In genomic region chr3:135573051-135573450, GRCm38 (mm10) we compare ENCODE assay signal across 15 mouse cellular contexts.
DNase-seq lines count a peak whose midpoint lies in the region; ATAC-seq and TF ChIP-seq lines count a peak whose summit lies in the region.
"Had no signal": no experiment of that assay in that cellular context is flagged by ENCODE, and none has a peak within 500 bp of the region (broad histone marks: within the 10 kb centered on the region; RNA-seq: fewer than 3 reads in every experiment).

No protein-coding gene starts in this region.

- TF ChIP-seq EP300 in heart, postnatal 0 days (IDR thresholded peaks at IDR 0.05; ENCODE audit: low read depth), result no peak

- H3K36me3 ChIP-seq in heart, postnatal 0 days (replicated peaks; ENCODE audit: control insufficient read depth, insufficient read depth, low read length), result peaks cover 14% of the 10 kb centered on the region

- no peak overlapping the region for H3K4me2 ChIP-seq in heart, postnatal 0 days (ENCODE audit: low read depth, low read length)
- H3K4me2 ChIP-seq: kidney, embryonic 15.5 days had no signal

- peaks cover 16% of the 10 kb centered on the region; the same call in 1 of the 2 replicates for H3K4me1 ChIP-seq in heart, postnatal 0 days (ENCODE audit: control insufficient read depth, insufficient read depth)

- no peak overlapping the region for H3K4me3 ChIP-seq in heart, postnatal 0 days (ENCODE audit: low read depth, low read length)
- H3K4me3 ChIP-seq: kidney, embryonic 15.5 days had no signal

- no peak overlapping the region for H3K9ac ChIP-seq in heart, postnatal 0 days (replicated peaks; ENCODE audit: low read depth, low read length)
- H3K9ac ChIP-seq: kidney, embryonic 15.5 days; liver, embryonic 14.5 days had no signal

- peak; percentile 53 to 74 for DNase-seq in heart, adult 18-20 months
- no peak for DNase-seq in heart, postnatal 4 days
- peak; percentile 25 for DNase-seq in kidney, postnatal 14 days
- no peak for DNase-seq in kidney, postnatal 4 days
- DNase-seq in heart, postnatal 0 days (ENCODE audit: low spot score), result no peak
- peak; percentile 49 for DNase-seq in skeletal muscle tissue, adult 2 months (ENCODE audit: low read depth, low spot score)
- no peak for DNase-seq in neural tube, embryonic 10.5 days (ENCODE audit: extremely low spot score, low spot score)
- DNase-seq in cerebellum, adult 18-20 months, result no peak
- DNase-seq: adrenal gland, adult 8-10 months; cerebellum, adult 8-10 months; embryo, embryonic 11 days; gastrocnemius, postnatal 14 days; thymus, postnatal 14 days had no signal

- no peaks in the 10 kb centered on the region for H3K9me3 ChIP-seq in heart, postnatal 0 days (replicated peaks; ENCODE audit: control insufficient read depth, low read length)
- H3K9me3 ChIP-seq: kidney, embryonic 15.5 days had no signal

- TF ChIP-seq CTCF in heart, postnatal 0 days (IDR thresholded peaks at IDR 0.05; ENCODE audit: low read depth), result no peak

- peak; percentile 33; the same call in 1 of the 2 replicates for ATAC-seq in heart, postnatal 0 days (ENCODE audit: insufficient read depth, low read depth)

- 52% methylated on average over 6 of the region's 6 CpGs for WGBS in heart, postnatal 0 days

- H3K27ac ChIP-seq in heart, postnatal 0 days (ENCODE audit: low read depth), result peak overlapping the region; percentile 48; the same call in 1 of the 2 replicates
- H3K27ac ChIP-seq: kidney, embryonic 15.5 days; liver, embryonic 14.5 days had no signal

- no peaks in the 10 kb centered on the region for H3K27me3 ChIP-seq in heart, postnatal 0 days (ENCODE audit: control insufficient read depth, insufficient read depth, low read length)
- H3K27me3 ChIP-seq: kidney, embryonic 15.5 days had no signal

Comparison
In these comparisons a context has a peak if more than half of its experiments do, and no peak if none do; other contexts are left out.
1. DNase-seq: peak in heart, adult 18-20 months (2 of 2), kidney, postnatal 14 days (single experiment) and skeletal muscle tissue, adult 2 months (single experiment); none in heart, postnatal 4 days (single experiment), kidney, postnatal 4 days (0 of 2), heart, postnatal 0 days (single experiment), neural tube, embryonic 10.5 days (single experiment) and cerebellum, adult 18-20 months (0 of 2).